Mouse (Mus musculus): ENCODE data around the gene Slc35f5.

The Slc35f5 gene

GRCm38 (mm10) chr1:125574219-125574618, 13.8 kb downstream of the Slc35f5 start:
- no peak for DNase-seq (ENCODE audit: low spot score in 2 of 2)

GRCm38 (mm10) chr1:125575458-125576114, 15.2 kb downstream of the Slc35f5 start:
- no peak for DNase-seq (ENCODE audit: low spot score in 2 of 2)

GRCm38 (mm10) chr1:125576965-125577364, 16.6 kb downstream of the Slc35f5 start:
- no peak for DNase-seq (ENCODE audit: low spot score in 2 of 2)

- DNase-seq (ENCODE audit: low spot score in 2 of 2), result no peak
Observed at GRCm38 (mm10) chr1:125578091-125578490, 17.7 kb downstream of the Slc35f5 start.

GRCm38 (mm10) chr1:125581134-125581533, 20.7 kb downstream of the Slc35f5 start:
- DNase-seq (ENCODE audit: low spot score in 2 of 2), result no peak

GRCm38 (mm10) chr1:125603620-125604019, 43.2 kb downstream of the Slc35f5 start:
- no peak for DNase-seq (ENCODE audit: low spot score in 2 of 2)

GRCm38 (mm10) chr1:125607087-125607803, 46.9 kb downstream of the Slc35f5 start:
- peak; percentile 66 to 73 for DNase-seq (ENCODE audit: low spot score in 2 of 2)

GRCm38 (mm10) chr1:125624376-125625076, 64.1 kb downstream of the Slc35f5 start:
- no peak for DNase-seq (ENCODE audit: low spot score in 2 of 2)

GRCm38 (mm10) chr1:125639501-125640253, 79.3 kb downstream of the Slc35f5 start:
- no peak for DNase-seq (ENCODE audit: low spot score in 2 of 2)

GRCm38 (mm10) chr1:125643643-125644042, 83.2 kb downstream of the Slc35f5 start:
- no peak for DNase-seq (ENCODE audit: low spot score in 2 of 2)
